ENCODE assay signal across 1 mouse cellular context in genomic region chr10:102449449-102449848, GRCm38 (mm10).
TF ChIP-seq lines count a peak whose summit lies in the region.

No protein-coding gene starts in this region.

TF ChIP-seq in MEL, 35 proteins besides CTCF, POLR2A, EP300 and RAD21 (continued from another document):
- TF ChIP-seq SMC3 (IDR thresholded peaks at IDR 0.05; ENCODE audit: low read depth, low read length): peak; percentile 58
- TF ChIP-seq BHLHE40 (IDR thresholded peaks at IDR 0.05; ENCODE audit: borderline replicate concordance, low read depth, low read length): no peak
- TF ChIP-seq ETS1 (IDR thresholded peaks at IDR 0.05; ENCODE audit: low read depth, low read length): no peak
- TF ChIP-seq ZKSCAN1 (IDR thresholded peaks at IDR 0.05; ENCODE audit: low read depth, low read length): no peak
- peak; percentile 54; the same call in 1 of the 2 replicates for TF ChIP-seq ZC3H11A (IDR thresholded peaks at IDR 0.05; ENCODE audit: low read depth, low read length)
- TF ChIP-seq MXI1 (IDR thresholded peaks at IDR 0.05; ENCODE audit: low read depth, low read length): no peak
- no peak for TF ChIP-seq MYC (IDR thresholded peaks at IDR 0.05; ENCODE audit: low read depth, low read length)
- TF ChIP-seq GABPA (IDR thresholded peaks at IDR 0.05; ENCODE audit: low read depth, low read length): no peak
- no peak for TF ChIP-seq TAL1 (IDR thresholded peaks at IDR 0.05; ENCODE audit: low read length)
- no peak for TF ChIP-seq MEF2A (IDR thresholded peaks at IDR 0.05; ENCODE audit: extremely low read depth, insufficient replicate concordance, low read depth, low read length, poor library complexity, severe bottlenecking)
- TF ChIP-seq POLR2AphosphoS5 (IDR thresholded peaks at IDR 0.05; ENCODE audit: borderline replicate concordance, low read depth, low read length): no peak
- TF ChIP-seq MAZ (IDR thresholded peaks at IDR 0.05; ENCODE audit: low read depth, low read length): no peak
- TF ChIP-seq HCFC1 (IDR thresholded peaks at IDR 0.05; ENCODE audit: low read depth, low read length): no peak
